Mouse (Mus musculus): Measurements from ENCODE around the gene Stxbp4.

DNA sequence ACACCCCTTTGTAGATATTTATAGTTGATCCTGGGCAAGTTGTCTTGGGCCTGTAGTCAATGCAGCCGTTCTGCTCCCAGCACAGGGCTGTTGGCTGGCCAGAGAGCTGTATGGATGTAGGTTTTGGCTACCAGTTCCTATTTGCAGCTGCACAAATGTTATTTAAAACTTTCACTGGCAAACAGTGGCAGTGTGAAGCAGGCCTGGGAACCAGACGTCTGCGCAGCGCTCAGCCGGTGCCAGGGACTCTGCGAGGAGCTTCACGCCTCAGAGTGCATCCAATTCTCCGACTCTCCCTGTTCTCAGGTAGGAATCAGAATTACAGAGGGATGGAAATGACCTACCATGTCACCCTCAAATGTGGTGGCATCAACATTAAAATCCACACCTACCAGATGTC lies 150.2 kb downstream of the Stxbp4 start:
- TF ChIP-seq POLR2A (IDR thresholded peaks at IDR 0.05; ENCODE audit: borderline replicate concordance, extremely low read depth, low read depth, low read length) (no peak), CTCF (IDR thresholded peaks at IDR 0.05; ENCODE audit: insufficient read depth, low read length) (no peak)

Data from lung, adult 2 months (tissue).